Mouse (Mus musculus) urinary bladder, postnatal 36 days (tissue): ENCODE measurements around the gene Cirbp.
A peak's percentile ranks its signal among the peaks of the same experiment; 100 is the strongest.

Source experiments
- DNase-seq, 2 experiments: peaks; one replicate each; pipeline ENCODE4 v3.0.0; 2022; ENCODE audit warnings: low spot score in 2 of 2, mixed read lengths in 1 of 2

The Cirbp gene

GRCm38 (mm10) chr10:80137626-80138552 lies 27.9 kb upstream of the Cirbp start:
- no peak for DNase-seq

DNA sequence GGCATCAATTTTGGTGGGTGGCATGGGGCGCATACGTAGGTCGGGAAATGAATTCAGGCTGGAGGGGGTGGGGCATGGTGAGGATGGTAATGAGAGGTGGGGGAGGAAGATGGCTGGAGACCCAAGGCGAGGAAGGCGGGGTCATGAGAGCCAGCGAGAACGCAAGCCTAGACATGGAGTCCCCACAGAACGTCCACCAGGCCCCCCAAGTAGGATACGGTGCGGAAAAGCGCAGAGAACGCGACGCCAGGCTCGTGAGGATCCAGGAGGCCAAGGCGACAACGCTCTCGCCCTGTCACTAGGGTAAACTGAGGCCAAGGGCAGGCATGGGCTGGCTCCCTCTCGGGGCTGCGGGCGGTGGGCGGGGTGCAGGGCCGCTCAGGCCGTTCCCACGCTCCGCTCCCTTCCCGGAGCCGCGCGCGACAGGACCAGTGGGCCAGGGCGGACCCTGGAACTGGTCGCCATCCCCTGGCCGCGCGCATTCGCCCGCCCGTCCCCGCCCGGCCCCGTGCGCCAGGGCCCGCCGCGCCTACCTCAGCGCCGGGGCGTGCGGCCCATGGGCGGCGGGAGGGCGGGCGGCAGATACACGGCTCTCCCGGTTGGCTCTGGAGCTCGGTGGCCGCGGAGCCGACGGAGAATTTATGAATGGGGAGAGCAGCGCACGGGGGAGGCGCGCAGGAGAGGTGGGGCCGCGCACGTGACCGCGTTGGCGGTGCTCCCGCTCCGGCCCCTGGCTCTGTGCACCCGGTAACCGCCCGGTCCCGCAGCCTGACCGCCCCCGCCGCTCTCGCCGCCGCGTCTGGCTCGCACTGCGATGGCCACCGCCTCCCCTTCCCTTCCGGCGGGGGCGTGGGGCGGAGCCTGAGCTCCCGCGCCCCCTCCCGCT lies 27.0 kb upstream of the Cirbp start, which contains the start of gene Atp5d:
Gene Atp5d, plus strand, starts transcription at position 80 of the 886 bp plus-strand sequence.
- DNase-seq = peak in 1 of 2 experiments; percentile 66

- no peak for DNase-seq
Measured at GRCm38 (mm10) chr10:80139439-80139775, 26.4 kb upstream of the Cirbp start.

DNA sequence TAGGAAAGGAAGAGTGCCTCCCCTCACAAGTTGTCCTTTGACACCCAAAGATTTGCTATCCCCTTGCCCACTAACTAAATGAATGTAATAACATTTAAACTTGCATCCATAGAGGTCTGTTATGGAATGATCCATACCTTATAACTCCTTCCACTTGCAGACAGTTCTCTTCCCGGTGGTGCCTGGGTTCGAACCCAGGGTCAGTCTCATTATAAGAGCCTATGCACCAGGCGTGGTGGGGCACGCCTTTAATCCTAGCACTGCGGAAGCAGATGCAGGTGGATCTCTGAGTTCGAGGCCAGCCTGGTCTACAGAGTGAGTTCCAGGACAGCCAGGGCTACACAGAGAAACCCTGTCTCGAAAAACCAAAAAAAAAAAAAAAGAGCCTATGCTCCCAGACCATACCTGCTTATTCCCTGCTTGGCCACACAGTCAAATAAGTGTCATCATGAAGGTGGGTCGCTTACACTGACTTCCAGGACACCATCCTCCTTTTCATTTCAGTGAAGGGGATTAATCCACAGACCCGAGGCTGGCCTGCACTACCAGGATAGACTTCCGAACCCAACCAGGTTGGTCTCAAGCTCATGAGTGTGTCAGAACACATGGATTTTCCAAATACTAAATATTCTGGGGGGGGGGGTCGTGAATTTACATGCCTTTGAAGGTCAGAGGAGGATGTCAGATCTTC lies 25.7 kb upstream of the Cirbp start:
- no peak for DNase-seq

- no peak for DNase-seq
Measured at GRCm38 (mm10) chr10:80140666-80141035, 25.1 kb upstream of the Cirbp start, which contains the start of gene Cbarp. Gene Cbarp (minus strand): TSS chr10:80140835.

- peak; percentile 94 to 96 for DNase-seq
Measured at GRCm38 (mm10) chr10:80141243-80141642, 24.5 kb upstream of the Cirbp start.

GRCm38 (mm10) chr10:80141786-80142529 lies 23.8 kb upstream of the Cirbp start:
- DNase-seq = peak; percentile 86 to 95

DNA sequence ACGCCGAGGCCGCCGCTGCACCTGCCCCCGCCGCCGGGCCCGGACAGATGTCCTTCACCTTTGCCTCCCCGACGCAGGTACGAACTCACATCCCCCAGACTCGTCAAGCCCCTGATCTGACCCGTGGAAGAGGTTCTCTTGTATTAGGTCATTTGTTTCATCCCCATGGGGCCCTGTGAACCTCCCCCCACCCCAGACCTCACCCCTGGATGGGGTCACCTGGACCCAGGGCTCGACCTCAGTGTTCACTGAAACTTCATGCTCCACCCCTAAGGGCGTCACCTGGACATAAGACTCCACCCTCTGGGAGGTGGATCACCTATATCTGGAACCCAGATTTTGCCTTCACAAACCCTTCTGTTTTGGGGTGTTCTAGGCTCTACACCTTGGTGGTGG lies 23.3 kb upstream of the Cirbp start:
- no peak for DNase-seq

- no peak for DNase-seq
Measured at GRCm38 (mm10) chr10:80143664-80144063, 22.1 kb upstream of the Cirbp start.

DNA sequence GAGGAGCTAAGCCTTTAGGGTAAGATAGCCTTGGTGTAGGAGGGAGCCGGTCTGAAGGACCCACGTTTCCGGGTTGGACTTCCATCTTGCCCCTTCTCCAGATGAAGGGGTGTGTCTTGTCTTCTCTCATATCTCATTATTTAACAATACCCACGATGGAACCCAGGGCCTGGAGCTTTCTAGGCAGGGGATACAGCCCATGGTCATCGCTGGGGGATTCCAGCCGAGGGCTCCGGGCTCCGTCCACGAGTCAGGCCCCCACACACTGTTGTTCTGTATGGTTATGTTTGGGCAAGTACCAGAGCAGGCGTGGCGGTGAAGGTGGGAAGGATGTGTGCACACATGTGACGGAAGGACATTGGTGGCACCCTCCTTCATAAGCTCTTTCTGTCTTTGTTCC lies 21.6 kb upstream of the Cirbp start:
- no peak for DNase-seq

GRCm38 (mm10) chr10:80144864-80145838 lies 20.6 kb upstream of the Cirbp start:
- peak; percentile 65 to 75 for DNase-seq

GRCm38 (mm10) chr10:80145896-80146295 lies 19.9 kb upstream of the Cirbp start:
- peak in 1 of 2 experiments; percentile 57 for DNase-seq

- no peak for DNase-seq
Measured at GRCm38 (mm10) chr10:80146568-80147011, 19.2 kb upstream of the Cirbp start.

DNA sequence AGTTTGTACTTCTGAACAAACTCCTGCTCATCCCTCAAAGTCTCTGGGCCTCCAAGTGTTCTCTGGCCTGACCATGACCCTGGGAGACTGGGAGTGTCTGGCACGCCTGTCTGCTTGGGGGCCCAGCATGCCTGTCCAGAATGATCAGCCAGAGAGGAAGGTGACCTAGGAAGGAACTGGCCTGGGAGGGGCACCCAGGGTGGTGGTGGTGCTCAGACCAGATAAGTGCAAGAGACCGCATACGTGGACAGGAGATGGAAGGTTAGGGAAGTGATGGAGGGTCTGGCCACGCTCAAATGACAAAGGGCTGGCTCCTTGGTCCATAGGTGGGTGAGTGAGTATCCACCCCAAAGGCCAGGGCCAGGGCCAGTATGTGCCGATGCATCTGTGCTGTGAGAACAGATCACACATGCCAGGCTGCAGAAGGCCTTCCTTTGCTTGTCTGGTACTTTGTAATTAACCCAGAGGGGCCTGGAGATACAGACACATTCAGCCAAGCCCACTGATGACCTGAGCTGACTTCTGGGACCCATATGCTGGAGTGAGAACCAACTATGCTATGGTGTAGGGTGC lies 18.6 kb upstream of the Cirbp start:
- DNase-seq = no peak

GRCm38 (mm10) chr10:80147719-80148601 lies 17.8 kb upstream of the Cirbp start, which contains the start of gene Midn:
Gene Midn (plus strand): TSS chr10:80148272.
- peak; percentile 79 to 86 for DNase-seq

DNA sequence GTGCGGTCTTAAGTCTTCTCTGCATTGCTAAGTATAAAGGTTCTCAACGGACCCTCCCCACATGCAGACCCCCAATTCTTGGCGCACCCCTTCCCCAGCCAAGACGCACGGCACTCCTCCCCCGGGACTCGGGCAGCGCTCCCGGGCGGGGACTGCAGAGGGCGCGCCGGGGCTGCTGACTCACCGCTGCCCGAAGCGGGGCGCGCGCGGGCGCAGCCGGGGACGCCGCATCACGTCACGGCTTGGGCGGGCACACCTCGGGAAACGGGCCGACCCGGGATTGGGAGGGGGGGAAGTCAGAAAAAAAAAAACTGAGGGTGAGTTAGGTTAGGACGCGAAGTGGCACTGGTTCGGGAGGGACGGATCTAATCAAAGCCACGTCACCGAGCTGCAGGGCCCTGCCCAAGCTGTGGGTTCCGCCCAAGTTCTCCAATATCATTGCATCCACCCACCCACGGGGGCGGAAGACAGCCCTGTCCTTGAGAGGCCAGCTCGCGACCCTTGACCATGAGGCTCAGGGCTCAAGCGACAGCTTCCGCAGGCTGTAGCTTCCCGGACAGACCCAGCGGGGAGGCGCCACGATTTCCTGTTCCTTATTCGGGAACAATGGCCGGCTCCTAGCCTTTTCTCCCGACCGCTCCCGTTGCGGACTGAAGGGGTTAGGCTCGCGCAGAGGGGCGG lies 17.0 kb upstream of the Cirbp start:
- peak; percentile 92 to 94 for DNase-seq

DNA sequence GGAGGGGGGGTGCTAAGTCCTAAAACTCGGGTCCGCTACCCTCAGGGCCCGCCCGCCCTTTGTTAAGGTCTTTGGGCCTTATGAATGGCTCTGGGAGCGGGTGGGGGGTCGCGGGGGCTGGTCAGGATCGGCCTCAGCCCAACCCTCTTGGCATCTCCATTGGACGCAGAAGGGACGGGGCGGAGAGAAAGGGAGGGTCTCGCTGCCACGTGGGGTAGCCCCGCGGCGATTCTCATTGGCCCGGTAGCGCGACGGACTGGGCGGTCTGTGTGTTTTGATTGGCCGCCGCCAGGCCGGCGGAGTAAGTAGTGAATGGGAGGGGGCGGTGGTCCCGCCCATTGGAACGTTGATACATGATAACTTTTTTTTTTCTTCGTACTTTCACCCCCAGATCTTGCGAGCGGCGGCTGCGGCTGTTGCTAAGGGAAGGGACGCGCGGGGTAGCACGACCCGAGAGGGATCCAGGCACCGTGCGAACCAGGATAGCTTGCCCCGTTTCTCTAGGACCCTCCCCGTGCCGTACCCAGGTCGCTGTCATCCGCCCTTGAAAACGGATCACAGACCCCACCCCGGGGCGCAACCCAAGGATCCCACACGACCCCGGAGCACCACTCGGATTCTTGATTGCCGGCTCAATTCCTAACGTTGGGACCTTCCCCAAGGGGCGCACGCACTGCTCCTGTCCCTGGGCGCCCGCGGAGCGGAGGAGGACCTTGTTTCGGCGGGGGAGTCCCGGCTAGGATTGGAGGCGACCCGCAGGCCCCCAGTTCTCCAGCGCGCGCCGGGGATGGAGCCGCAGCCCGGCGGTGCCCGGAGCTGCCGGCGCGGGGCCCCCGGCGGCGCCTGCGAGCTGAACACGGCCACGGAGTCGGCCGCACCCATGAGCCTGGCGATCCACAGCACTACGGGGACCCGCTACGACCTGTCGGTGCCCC lies 16.2 kb upstream of the Cirbp start:
- DNase-seq = peak; percentile 91 to 98
